Comparison of ENCODE assay signal across 8 mouse cellular contexts in genomic region chr2:73491442-73492241, GRCm38 (mm10). TPM values are rescaled to one million over a fixed set of nuclear protein-coding genes. Genes with fewer than 3 reads are reported as not detected.
DNase-seq lines count a peak whose midpoint lies in the region; ATAC-seq and TF ChIP-seq lines count a peak whose summit lies in the region.

No protein-coding gene starts in this region.

- H3K4me3 ChIP-seq in left cerebral cortex, adult 2 months: no peak overlapping the region
- no peak overlapping the region for H3K4me3 ChIP-seq in embryonic facial prominence, embryonic 13.5 days
- H3K4me3 ChIP-seq in kidney, embryonic 16.5 days (ENCODE audit: low read length): no peak overlapping the region

- H3K4me1 ChIP-seq in embryonic facial prominence, embryonic 13.5 days: peaks cover 68% of the 10 kb centered on the region
- peaks cover 27% of the 10 kb centered on the region for H3K4me1 ChIP-seq in kidney, embryonic 16.5 days (ENCODE audit: insufficient read depth, low read length)

- H3K9me3 ChIP-seq in embryonic facial prominence, embryonic 13.5 days: no peaks in the 10 kb centered on the region
- no peaks in the 10 kb centered on the region for H3K9me3 ChIP-seq in kidney, embryonic 16.5 days (ENCODE audit: low read length)

- no peak overlapping the region for H3K4me2 ChIP-seq in embryonic facial prominence, embryonic 13.5 days
- H3K4me2 ChIP-seq in kidney, embryonic 16.5 days (replicated peaks; ENCODE audit: low read depth, low read length): no peak overlapping the region

- ATAC-seq in embryonic facial prominence, embryonic 13.5 days (ENCODE audit: insufficient number of reproducible peaks, insufficient read depth, low FRiP score, low TSS enrichment, low read depth): no peak
- no peak for ATAC-seq in kidney, embryonic 16.5 days (ENCODE audit: low FRiP score, low TSS enrichment)

- WGBS in embryonic facial prominence, embryonic 13.5 days: 42% methylated on average over 9 of the region's 9 CpGs
- 50% methylated on average over 9 of the region's 9 CpGs for WGBS in kidney, embryonic 16.5 days

- TF ChIP-seq CTCF in left cerebral cortex, adult 2 months (IDR thresholded peaks at IDR 0.05): peak; percentile 63

- H3K27me3 ChIP-seq in embryonic facial prominence, embryonic 13.5 days: no peaks in the 10 kb centered on the region
- no peaks in the 10 kb centered on the region for H3K27me3 ChIP-seq in kidney, embryonic 16.5 days (ENCODE audit: insufficient read depth, low read length)

- peaks cover 5% of the 10 kb centered on the region; the same call in 1 of the 2 replicates for H3K36me3 ChIP-seq in embryonic facial prominence, embryonic 13.5 days
- H3K36me3 ChIP-seq in kidney, embryonic 16.5 days (ENCODE audit: insufficient read depth, low read length): no peaks in the 10 kb centered on the region

- no peak overlapping the region for H3K9ac ChIP-seq in embryonic facial prominence, embryonic 13.5 days
- H3K9ac ChIP-seq in kidney, embryonic 16.5 days (replicated peaks; ENCODE audit: low read length): no peak overlapping the region

- DNase-seq in left cerebral cortex, adult 2 months (ENCODE audit: extremely low spot score in 1 of 2, low spot score in 2 of 2): no peak
- no peak for DNase-seq in left cerebral cortex, postnatal 36 days (ENCODE audit: low spot score in 2 of 2)
- peak; percentile 55 for DNase-seq in R1 (ENCODE audit: low read depth, low spot score)
- DNase-seq in lung, postnatal 10 days: peak; percentile 79
- peak; percentile 74 for DNase-seq in testis, postnatal 10 days (ENCODE audit: low spot score)
- no peak for DNase-seq in left cerebral cortex, adult 8-10 months (ENCODE audit: low spot score in 2 of 2)

- intact Hi-C loops in left cerebral cortex, adult 2 months (cut with DNase I): no loop called here
- intact Hi-C loops in left cerebral cortex, postnatal 36 days (cut with DNase I): no loop called here

- no peak overlapping the region for H3K27ac ChIP-seq in left cerebral cortex, adult 2 months
- peak overlapping the region; percentile 72 for H3K27ac ChIP-seq in embryonic facial prominence, embryonic 13.5 days
- H3K27ac ChIP-seq in kidney, embryonic 16.5 days (ENCODE audit: low read length): 0 out of 2 replicates have a peak overlapping the region, but pooled peaks have one; percentile 17

RNA-seq across cellular contexts. Expression of gene Wipf1, which starts 37.9 kb away (rescaled TPM):
- 1 to 10 TPM; 7.4 to 7.9 TPM for total RNA-seq in left cerebral cortex, adult 2 months (2021)
- total RNA-seq in left cerebral cortex, postnatal 36 days (2021): 1 to 10 TPM; 7.7 to 8.2 TPM
- polyA plus RNA-seq in embryonic facial prominence, embryonic 13.5 days (2015; fragmentation: Nextera tagmentation; extraction: Ambion mirVana): 19.9 and 23.4 TPM in 2 replicates
- 8.6 and 10.4 TPM in 2 replicates for polyA plus RNA-seq in kidney, embryonic 16.5 days (2015; fragmentation: Nextera tagmentation; extraction: Ambion mirVana)
- 10 to 100 TPM in 2 of 4 experiments, 1 to 10 TPM in 2; 9.3 to 16.6 (median 12.8) TPM for total RNA-seq in left cerebral cortex, adult 8-10 months (2022)

Comparison
In these comparisons a context has a peak if more than half of its experiments do, and no peak if none do; other contexts are left out.
1. DNase-seq: peak in R1 (single experiment), lung, postnatal 10 days (single experiment) and testis, postnatal 10 days (single experiment); none in left cerebral cortex, adult 2 months (0 of 2), left cerebral cortex, postnatal 36 days (0 of 2) and left cerebral cortex, adult 8-10 months (0 of 2).